Mouse (Mus musculus) heart, postnatal 10 days (tissue): ENCODE measurements around the gene Grin2a. TPM values are rescaled to one million over a fixed set of nuclear protein-coding genes. Genes with fewer than 3 reads are reported as not detected.
"Not testable (repeated sequence)": the region's sequence is repeated elsewhere in the genome, so short reads cannot be mapped to it uniquely, and the experiment has no call there.

Experiments
- DNase-seq, 2 experiments: peaks; one replicate each; pipeline ENCODE4 v3.0.0; 2021
- intact Hi-C: fragments of 180-260 bp; cut with DNase I; formaldehyde crosslinking; loops from one replicate; pipeline ENCODE4 v1.15.1; 2025
- total RNA-seq, 2 experiments: library from RNA; stranded (reverse); gene quantifications; 2 replicates each; pipeline ENCODE4 v1.2.3; 2021

The Grin2a gene
- total RNA-seq, 2 experiments from 2014 or later, result 0.12 to 0.17 TPM

DNA sequence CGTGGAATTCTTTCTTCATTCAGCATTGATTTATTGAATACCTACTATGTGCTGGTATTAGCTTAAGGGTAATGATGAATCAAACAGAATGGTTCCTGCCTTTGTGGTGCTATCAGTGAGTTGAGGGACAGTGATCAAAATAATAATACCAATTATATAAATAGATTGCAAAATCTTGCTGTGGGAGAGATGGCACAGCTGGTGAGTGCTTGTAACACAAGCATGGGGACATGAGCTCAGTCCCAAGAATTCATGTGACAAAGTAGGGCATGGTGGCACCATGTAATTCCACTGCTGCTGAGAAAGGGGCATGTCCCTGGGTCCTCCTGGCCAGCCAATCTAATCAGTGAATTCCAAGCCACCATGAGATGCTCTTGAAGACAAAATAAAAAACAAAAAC, 324.1 kb downstream of the Grin2a start:
- intact Hi-C loops, result no loop called here
- DNase-seq, result no peak

GRCm38 (mm10) chr16:9670750-9671161, 324.6 kb downstream of the Grin2a start:
- intact Hi-C loops, result no loop called here
- peak; percentile 3 to 7 for DNase-seq

GRCm38 (mm10) chr16:9665896-9666295, 329.5 kb downstream of the Grin2a start:
- no peak for DNase-seq
- intact Hi-C loops, result no loop called here

GRCm38 (mm10) chr16:9664060-9664459, 331.3 kb downstream of the Grin2a start:
- intact Hi-C loops, result no loop called here
- DNase-seq, result no peak

GRCm38 (mm10) chr16:9663508-9663907, 331.9 kb downstream of the Grin2a start:
- intact Hi-C loops, result no loop called here
- DNase-seq, result no peak

DNA sequence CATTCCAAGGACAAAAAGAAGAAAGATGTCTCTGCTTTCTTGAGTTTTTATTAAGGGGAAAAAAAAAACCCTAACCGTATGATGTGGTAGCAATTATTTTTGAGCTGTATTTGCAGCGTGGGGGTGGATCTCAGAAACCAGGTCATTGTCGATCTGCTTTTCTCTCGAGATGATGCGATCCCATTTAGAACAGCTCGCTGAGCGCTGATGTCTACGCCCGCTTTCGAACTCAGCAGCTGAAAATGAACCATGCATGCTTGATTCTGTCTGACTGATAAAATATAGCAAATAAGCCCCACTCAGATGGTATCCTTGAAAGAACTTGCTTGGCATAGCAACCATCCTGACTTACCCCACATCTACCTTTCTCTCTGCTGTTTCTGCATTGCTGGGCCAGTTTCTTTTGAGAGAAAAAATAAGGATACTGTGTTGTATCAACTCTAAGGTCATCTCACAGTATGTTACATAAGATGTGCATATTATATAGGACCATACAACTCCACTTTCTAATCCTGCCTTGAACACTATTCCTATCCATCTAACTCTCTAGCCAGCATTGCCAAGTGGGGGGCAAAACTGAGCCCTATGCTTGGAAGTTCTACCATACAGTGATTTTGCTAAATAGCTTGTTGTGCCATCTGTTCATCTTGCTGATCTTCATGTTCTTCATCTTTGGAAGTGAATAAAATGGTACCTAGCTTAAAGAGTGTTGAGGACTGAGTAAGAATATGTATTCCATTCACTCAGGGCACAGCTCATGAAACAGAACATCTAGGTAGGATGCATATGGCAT, 369.5 kb downstream of the Grin2a start:
- intact Hi-C loops, result no loop called here
- DNase-seq, result no peak

GRCm38 (mm10) chr16:9624346-9624745, 371.0 kb downstream of the Grin2a start:
- DNase-seq, result no peak
- intact Hi-C loops, result no loop called here

DNA sequence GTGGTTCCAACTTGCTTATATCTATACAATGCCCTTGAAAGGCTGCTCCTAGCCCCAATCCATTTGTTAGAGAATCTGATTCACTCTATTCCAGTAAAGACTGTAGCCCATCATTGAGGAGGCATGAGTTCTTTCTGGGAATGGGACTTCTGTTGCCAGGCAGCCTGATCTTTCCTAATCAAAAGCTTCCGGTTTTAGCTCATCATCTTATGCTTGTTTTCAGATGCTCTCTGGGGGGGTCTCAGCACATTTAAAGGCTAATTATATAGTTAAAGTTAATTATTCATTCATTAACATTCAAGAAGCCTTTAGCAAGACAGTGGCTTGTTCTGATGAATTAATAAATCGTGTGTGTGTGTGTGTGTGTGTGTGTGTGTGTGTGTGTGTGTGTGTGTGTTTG, 377.2 kb downstream of the Grin2a start:
- intact Hi-C loops, result no loop called here
- no peak for DNase-seq

GRCm38 (mm10) chr16:9617215-9617614, 378.1 kb downstream of the Grin2a start:
- no peak for DNase-seq
- intact Hi-C loops, result no loop called here

- no peak for DNase-seq
- intact Hi-C loops, result no loop called here
Observed at GRCm38 (mm10) chr16:9616807-9617206, 378.6 kb downstream of the Grin2a start.

DNA sequence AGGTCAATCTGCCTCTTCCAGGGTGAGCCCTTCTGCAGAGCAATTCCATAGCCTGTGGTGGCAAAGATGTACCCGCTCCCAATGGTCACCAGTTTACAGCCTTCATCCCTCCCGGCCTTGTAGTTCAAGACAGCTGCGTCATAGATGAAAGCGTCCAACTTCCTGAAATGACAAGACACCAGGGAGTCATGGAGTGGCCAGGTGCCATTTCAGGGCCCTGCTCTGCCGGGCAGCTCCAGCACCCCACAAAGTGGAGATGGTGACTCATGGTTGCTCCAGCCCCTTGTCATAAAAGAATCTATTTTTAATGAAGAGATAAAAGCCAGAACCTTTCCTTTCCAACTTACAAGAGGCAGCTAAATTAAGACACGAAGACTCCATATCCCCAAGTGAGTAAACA, 382.8 kb downstream of the Grin2a start:
- DNase-seq, intact Hi-C loops: not testable (repeated sequence)

GRCm38 (mm10) chr16:9607432-9607831, 387.9 kb downstream of the Grin2a start:
- intact Hi-C loops, result no loop called here
- no peak for DNase-seq

GRCm38 (mm10) chr16:9603983-9604382, 391.4 kb downstream of the Grin2a start:
- DNase-seq, result no peak
- intact Hi-C loops, result no loop called here

DNA sequence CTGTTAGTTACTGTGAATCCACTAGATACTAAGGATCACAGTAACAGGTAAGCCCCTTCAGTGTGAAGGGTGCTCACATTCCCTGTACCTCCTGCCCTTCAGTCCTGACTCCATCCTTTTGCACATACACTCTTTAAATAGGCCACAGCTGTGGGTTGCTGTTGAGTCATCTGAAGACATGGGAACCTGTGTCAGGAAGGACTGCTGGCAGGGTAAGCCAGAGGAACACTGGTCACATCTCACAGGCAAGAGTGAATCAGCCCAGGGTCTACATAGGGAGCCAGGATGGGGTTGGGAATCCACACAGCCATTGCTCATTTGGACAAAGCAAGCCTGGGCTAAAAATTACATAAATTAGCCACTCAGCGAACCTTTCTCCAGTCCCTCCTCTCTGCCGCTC, 392.8 kb downstream of the Grin2a start:
- intact Hi-C loops, result no loop called here
- no peak for DNase-seq

DNA sequence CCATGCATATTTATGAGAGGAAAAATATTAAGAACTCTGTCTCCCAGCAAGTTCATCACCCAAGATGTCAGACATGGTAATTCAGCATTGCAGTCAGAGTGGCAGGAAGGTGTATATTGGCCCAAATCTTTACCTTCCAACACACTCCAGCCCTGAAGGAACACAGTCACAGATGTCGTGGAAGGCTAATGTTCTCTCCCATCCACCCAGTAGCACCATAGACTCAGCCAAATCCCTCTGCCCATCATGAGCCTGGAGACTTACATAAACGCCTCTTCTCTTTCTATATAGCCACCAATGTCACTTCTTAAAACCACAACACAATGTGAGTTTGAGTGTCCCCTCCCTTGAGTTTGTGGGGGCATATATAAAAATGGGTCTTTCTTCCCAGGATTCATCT, 406.2 kb downstream of the Grin2a start:
- intact Hi-C loops, result no loop called here
- DNase-seq, result no peak

GRCm38 (mm10) chr16:9588431-9588830, 406.9 kb downstream of the Grin2a start:
- DNase-seq, result no peak
- intact Hi-C loops, result no loop called here

DNA sequence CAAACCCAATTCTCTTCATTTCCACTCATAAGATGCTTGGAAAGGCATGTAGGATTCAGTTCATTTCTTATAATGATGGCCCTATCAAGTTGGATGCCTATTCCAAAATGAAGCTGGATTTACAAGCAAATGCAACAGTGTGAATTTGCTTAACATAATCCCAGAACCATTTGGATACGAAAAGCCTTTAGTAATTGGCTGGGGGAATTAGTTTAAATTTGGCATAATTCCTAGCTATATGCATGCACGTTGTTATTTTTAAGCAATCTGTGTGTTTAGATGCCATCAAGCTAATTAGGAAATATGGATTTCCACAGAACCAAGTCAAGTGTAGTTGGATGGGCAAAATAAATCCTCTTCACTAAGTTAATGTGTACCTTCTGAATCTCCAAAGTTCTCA, 411.4 kb downstream of the Grin2a start:
- no peak for DNase-seq
- intact Hi-C loops, result no loop called here

GRCm38 (mm10) chr16:9571793-9572192, 423.6 kb downstream of the Grin2a start:
- intact Hi-C loops, result loop anchor here (10.0 kb wide), 1 partner anchor 187 kb away; no protein-coding TSS in a partner anchor
- DNase-seq, result no peak

DNA sequence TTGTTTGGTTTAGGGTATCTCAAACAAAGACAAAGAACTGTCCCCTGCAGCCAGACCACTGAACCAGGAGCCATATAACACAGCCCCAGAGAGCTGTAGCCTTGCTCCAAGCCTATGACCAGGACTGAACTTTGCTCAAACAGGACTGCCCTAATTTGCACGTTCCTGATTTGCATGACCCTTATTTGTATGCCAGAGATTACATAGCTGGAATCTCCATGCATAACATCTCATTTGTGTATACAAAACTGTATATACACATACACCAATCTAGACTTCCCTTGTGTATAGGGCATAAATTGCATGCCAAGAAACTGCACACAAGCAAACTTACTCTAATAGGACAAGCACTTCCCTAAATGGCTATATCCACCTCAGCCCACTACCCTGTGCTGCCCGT, 428.1 kb downstream of the Grin2a start:
- DNase-seq, result no peak

DNA sequence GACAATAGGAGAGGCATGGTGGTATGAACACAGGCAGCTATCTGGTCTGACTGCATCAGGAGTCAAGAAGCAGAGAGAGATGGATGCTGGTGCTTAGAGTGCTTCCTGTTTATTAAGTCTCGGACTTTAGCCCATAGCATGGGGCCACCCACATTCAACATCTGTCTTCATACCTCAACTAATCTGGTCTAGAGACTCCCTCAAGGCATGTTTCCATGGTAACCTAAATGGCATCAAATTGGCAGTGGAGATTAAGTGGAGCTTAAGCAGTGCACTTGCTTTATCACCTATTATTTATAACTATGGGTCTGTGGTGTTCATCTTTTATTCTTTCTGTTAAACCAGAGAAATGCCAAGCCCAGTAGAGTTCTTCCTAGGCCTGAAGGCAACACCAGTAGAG, 433.5 kb downstream of the Grin2a start:
- intact Hi-C loops, result no loop called here
- DNase-seq, result no peak

More for the DNA sequence above, 428.1 kb downstream of the Grin2a start:
- intact Hi-C loops, result no loop called here

- intact Hi-C loops, result no loop called here
- DNase-seq, result no peak
Observed at GRCm38 (mm10) chr16:9535196-9535595, 460.2 kb downstream of the Grin2a start.

- intact Hi-C loops, result no loop called here
- DNase-seq, result no peak
Observed at GRCm38 (mm10) chr16:9533564-9534332, 461.6 kb downstream of the Grin2a start.
